Mouse (Mus musculus): ENCODE results near the gene Slc6a5.

DNA sequence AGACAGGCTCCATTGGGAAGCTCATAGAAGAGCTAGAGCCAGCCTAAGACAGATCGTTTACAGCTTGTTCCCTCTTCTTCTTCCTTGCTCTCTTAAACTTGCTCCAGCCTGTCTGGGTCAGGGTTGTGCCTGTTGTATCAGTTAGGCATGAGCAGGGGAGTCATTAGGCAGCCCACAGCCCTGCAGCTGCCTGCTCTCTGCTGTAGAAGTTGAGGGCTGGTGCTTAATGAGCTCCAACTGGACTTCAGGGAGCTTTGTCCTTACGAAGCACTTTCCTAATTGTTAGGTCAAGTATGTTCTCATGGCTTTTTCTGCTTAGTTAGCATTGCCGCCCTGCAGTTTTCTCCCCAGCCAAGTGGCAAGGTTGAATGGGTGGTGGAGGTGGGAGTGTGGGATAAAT is 32.1 kb downstream of the Slc6a5 start:
- TF ChIP-seq CTCF (IDR thresholded peaks at IDR 0.05) (no peak), EP300 (IDR thresholded peaks at IDR 0.05) (no peak)
